Mouse (Mus musculus) central nervous system, embryonic 14 days (tissue): Measurements from ENCODE around the gene Olfr594. TPM values are rescaled to one million over a fixed set of nuclear protein-coding genes. Genes with fewer than 3 reads are reported as not detected.

Source experiments
- polyA plus RNA-seq: library from polyadenylated mRNA; depleted of rRNA; stranded (reverse); fragments of >200 nt; gene quantifications from 2 replicates; pipeline ENCODE4 v1.2.3, GENCODE M21; 2012; rRNA removed

Gene Olfr594
- not detected in 2 replicates for polyA plus RNA-seq

GRCm38 (mm10) chr7:103216696-103217095, at the start of gene Olfr594:
Gene Olfr594, plus strand, starts transcription at chr7:103216996.

DNA sequence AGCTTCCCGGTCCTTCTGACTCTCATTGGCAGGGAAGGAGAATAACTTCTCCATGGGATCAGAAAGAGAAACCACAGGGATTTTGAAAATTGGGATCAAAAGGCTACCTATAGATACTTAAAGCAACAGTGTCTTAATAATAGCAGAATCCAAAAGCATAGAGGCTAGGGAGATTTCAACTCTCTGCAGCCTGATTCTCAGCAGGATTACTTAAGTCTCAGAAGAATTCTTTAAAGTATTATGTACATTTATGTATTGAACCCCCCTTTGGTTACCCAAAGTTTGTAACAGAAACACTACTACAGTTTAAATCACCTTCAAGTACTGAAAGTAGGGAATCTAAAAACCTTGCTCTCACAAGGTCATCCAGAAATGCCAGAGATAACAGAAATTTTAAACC, 38.6 kb upstream of the Olfr594 start, which contains the start of gene Olfr591:
Gene Olfr591, minus strand, starts transcription at position 101 of the 400 bp plus-strand sequence.

DNA sequence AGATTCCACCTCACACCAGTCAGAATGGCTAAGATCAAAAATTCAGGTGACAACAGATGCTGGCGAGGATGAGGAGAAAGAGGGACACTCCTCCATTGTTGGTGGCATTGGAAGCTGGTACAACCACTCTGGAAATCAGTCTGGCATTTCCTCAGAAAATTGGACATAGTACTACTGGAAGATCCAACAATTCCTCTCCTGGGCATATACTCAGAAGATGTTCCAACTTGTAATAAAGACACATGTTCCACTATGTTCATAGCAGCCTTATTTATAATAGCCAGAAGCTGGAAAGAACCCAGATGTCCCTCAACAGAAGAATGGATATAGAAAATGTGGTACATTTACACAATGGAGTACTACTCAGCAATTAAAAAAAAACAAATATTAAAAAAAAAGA, 32.3 kb upstream of the Olfr594 start, which contains the start of gene Olfr592:
Gene Olfr592, plus strand, starts transcription at position 301 of the 400 bp plus-strand sequence.

GRCm38 (mm10) chr7:103211562-103211961, 5.2 kb upstream of the Olfr594 start, which contains the start of gene Olfr593:
Gene Olfr593, plus strand, starts transcription at chr7:103211862.

GRCm38 (mm10) chr7:103252405-103252804, 35.6 kb downstream of the Olfr594 start, which contains the start of gene Usp17ld:
Gene Usp17ld, minus strand, starts transcription at chr7:103252505.

Other genes with a start within 250 kb of the Olfr594 start
- gene Olfr577, start 241.1 kb upstream of the Olfr594 start, polyA plus RNA-seq = not detected in 2 replicates
- gene Olfr578, start 227.7 kb upstream of the Olfr594 start, polyA plus RNA-seq = not detected in 2 replicates
- not detected in 2 replicates for gene Olfr582, start 179.0 kb upstream of the Olfr594 start, polyA plus RNA-seq
- gene Olfr583, start 165.7 kb upstream of the Olfr594 start, polyA plus RNA-seq = not detected in 2 replicates
- gene Olfr584, start 135.1 kb upstream of the Olfr594 start, polyA plus RNA-seq = not detected in 2 replicates
- gene Olfr585, start 119.3 kb upstream of the Olfr594 start, polyA plus RNA-seq = not detected in 2 replicates
- gene Olfr586, start 91.4 kb upstream of the Olfr594 start, polyA plus RNA-seq = not detected in 2 replicates
- gene Olfr588-ps1, start 76.1 kb upstream of the Olfr594 start, polyA plus RNA-seq = not detected in 2 replicates
- gene Olfr589, start 60.6 kb upstream of the Olfr594 start, polyA plus RNA-seq = not detected in 2 replicates
- gene Olfr591, start 38.7 kb upstream of the Olfr594 start, polyA plus RNA-seq = not detected in 2 replicates
- gene Olfr592, start 32.2 kb upstream of the Olfr594 start, polyA plus RNA-seq = not detected in 2 replicates
- gene Olfr593, start 5.1 kb upstream of the Olfr594 start, polyA plus RNA-seq = not detected in 2 replicates
- not detected in 2 replicates for gene Usp17ld, start 35.5 kb downstream of the Olfr594 start, polyA plus RNA-seq
- gene Olfr596, start 88.7 kb downstream of the Olfr594 start, polyA plus RNA-seq = not detected in 2 replicates
- not detected in 2 replicates for gene Olfr597, start 99.3 kb downstream of the Olfr594 start, polyA plus RNA-seq
- not detected in 2 replicates for gene Olfr598, start 106.6 kb downstream of the Olfr594 start, polyA plus RNA-seq
- gene Olfr599, start 118.9 kb downstream of the Olfr594 start, polyA plus RNA-seq = not detected in 2 replicates
- gene Olfr600, start 132.7 kb downstream of the Olfr594 start, polyA plus RNA-seq = not detected in 2 replicates
- not detected in 2 replicates for gene Olfr601, start 145.7 kb downstream of the Olfr594 start, polyA plus RNA-seq
- gene Olfr603, start 169.2 kb downstream of the Olfr594 start, polyA plus RNA-seq = not detected in 2 replicates
- gene Usp17lc, start 198.1 kb downstream of the Olfr594 start, polyA plus RNA-seq = not detected in 2 replicates
- not detected in 2 replicates for gene Olfr605, start 228.4 kb downstream of the Olfr594 start, polyA plus RNA-seq
- not detected in 2 replicates for gene Olfr606, start 232.1 kb downstream of the Olfr594 start, polyA plus RNA-seq
- not detected in 2 replicates for gene Olfr607, start 247.2 kb downstream of the Olfr594 start, polyA plus RNA-seq